Mouse (Mus musculus) kidney, embryonic 15.5 days (tissue): Measurements from ENCODE around the gene Nacc2. TPM values are rescaled to one million over a fixed set of nuclear protein-coding genes. Genes with fewer than 3 reads are reported as not detected.

Source experiments
- ATAC-seq: fragments of 200-750 bp; cut with Nextera tagmentation; replicated peaks from 2 replicates; pipeline ENCODE4 v1.8.0; 2017; ENCODE audit warnings: moderate TSS enrichment; ENCODE audit not compliant: low FRiP score
- H3K27ac ChIP-seq: fragments of 300-500 bp; sonication (generic); 2 replicates; pipeline ENCODE4 v1.5.1; 2015; ENCODE audit warnings: mild to moderate bottlenecking, inconsistent platforms
- H3K27me3 ChIP-seq: fragments of 300-500 bp; sonication (generic); 2 replicates; pipeline ENCODE4 v1.6.1; 2015; ENCODE audit warnings: inconsistent platforms
- H3K36me3 ChIP-seq: fragments of 300-500 bp; sonication (generic); 2 replicates; pipeline ENCODE4 v1.6.1; 2015; ENCODE audit warnings: inconsistent platforms
- H3K4me1 ChIP-seq: fragments of 300-500 bp; sonication (generic); 2 replicates; pipeline ENCODE4 v1.6.1; 2015; ENCODE audit warnings: inconsistent platforms
- H3K4me2 ChIP-seq: fragments of 300-500 bp; sonication (generic); 2 replicates; pipeline ENCODE4 v1.6.1; 2015; ENCODE audit warnings: moderate library complexity, mild to moderate bottlenecking, inconsistent platforms
- H3K4me3 ChIP-seq: fragments of 300-500 bp; sonication (generic); replicated peaks from 2 replicates; pipeline ENCODE4 v1.5.1; 2015; ENCODE audit warnings: mild to moderate bottlenecking, inconsistent platforms
- H3K9ac ChIP-seq: fragments of 300-500 bp; sonication (generic); 2 replicates; pipeline ENCODE4 v1.6.1; 2015; ENCODE audit warnings: mild to moderate bottlenecking, inconsistent platforms
- H3K9me3 ChIP-seq: fragments of 300-500 bp; sonication (generic); replicated peaks from 2 replicates; pipeline ENCODE4 v1.6.1; 2016; ENCODE audit warnings: inconsistent platforms
- WGBS: fragments of 180-500 bp; shearing (Covaris S2); methylation state at CpG from one replicate; pipeline ENCODE4 v1.1.7; 2015; ENCODE audit warnings: mixed read lengths; 5-methylcytosine and 5-hydroxymethylcytosine counted together
- polyA plus RNA-seq: library from polyadenylated mRNA; unstranded; fragments of >200 nt; fragmentation: Nextera tagmentation; extraction: Ambion mirVana; gene quantifications from 2 replicates; pipeline ENCODE4 v1.2.1, GENCODE M21; 2015

Nacc2 gene
- polyA plus RNA-seq, 1 experiment from 2014 or later = 10.5 TPM

DNA sequence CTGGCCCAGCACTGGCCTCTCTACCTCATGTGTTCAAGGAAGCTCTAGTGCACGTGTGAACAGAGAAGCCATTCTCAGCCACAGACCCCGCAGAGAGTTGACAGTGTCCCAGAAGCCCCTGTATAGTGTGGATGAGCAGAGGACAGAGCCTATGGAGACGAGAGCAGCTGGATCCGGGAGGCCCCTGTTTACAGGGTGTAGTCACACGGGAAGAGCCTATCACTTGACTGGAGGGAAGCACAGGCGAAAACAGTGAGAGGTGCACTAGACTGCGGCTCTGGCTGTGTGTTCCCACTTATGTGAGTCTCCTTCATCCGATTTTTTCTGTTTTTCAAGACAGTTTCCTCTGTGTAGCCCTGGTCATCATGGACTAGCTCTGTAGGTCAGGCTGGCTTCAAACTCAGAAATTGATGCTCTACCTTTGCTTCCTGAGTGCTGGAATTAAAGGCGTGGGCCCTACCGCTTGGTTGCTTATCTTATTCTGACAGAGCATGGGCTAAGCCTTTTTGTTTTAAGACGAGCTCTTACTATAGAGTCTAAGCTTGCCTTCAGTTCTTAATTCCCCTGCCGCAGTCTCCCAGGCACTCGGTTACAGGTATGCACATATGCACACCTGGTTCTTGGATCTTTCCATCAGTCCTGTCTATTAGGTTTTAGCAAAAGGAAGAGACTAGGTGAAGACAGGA is 60.1 kb downstream of the Nacc2 start:
- no peak overlapping the region for H3K9ac ChIP-seq
- WGBS = 79% methylated on average over 13 of the region's 13 CpGs
- H3K27me3 ChIP-seq = no peaks in the 10 kb centered on the region
- peaks cover 15% of the 10 kb centered on the region; the same call in 1 of the 2 replicates for H3K4me1 ChIP-seq
- no peaks in the 10 kb centered on the region for H3K9me3 ChIP-seq
- no peak overlapping the region for H3K27ac ChIP-seq
- no peak for ATAC-seq
- no peak overlapping the region for H3K4me2 ChIP-seq
- H3K36me3 ChIP-seq = no peaks in the 10 kb centered on the region
- H3K4me3 ChIP-seq = no peak overlapping the region

DNA sequence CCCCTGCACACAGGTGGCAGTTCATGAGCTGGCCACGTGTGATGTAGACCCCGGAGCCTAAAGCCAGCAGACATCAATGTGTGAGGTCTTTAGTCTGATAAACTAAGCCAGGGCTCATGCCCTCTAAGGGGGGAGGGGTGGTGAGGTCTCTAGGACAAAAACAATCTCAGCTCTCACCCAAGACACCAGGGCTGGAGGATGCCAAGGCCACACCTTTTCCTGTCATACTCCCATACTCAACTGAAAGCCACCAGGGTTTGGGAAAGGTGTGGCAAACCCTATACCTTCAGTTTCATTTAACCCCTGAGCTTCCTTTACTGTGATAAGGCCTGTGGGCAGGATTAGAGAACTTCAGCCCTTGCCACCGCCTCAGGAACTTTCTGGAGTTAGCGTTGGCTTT is 60.8 kb downstream of the Nacc2 start:
- no peak for ATAC-seq
- no peak overlapping the region for H3K27ac ChIP-seq
- no peaks in the 10 kb centered on the region for H3K36me3 ChIP-seq
- H3K9ac ChIP-seq = no peak overlapping the region
- H3K4me3 ChIP-seq = no peak overlapping the region
- no peaks in the 10 kb centered on the region for H3K27me3 ChIP-seq
- H3K4me1 ChIP-seq = peaks cover 9% of the 10 kb centered on the region; the same call in 1 of the 2 replicates
- no peaks in the 10 kb centered on the region for H3K9me3 ChIP-seq
- H3K4me2 ChIP-seq = no peak overlapping the region
- WGBS = 69% methylated on average over 4 of the region's 4 CpGs

DNA sequence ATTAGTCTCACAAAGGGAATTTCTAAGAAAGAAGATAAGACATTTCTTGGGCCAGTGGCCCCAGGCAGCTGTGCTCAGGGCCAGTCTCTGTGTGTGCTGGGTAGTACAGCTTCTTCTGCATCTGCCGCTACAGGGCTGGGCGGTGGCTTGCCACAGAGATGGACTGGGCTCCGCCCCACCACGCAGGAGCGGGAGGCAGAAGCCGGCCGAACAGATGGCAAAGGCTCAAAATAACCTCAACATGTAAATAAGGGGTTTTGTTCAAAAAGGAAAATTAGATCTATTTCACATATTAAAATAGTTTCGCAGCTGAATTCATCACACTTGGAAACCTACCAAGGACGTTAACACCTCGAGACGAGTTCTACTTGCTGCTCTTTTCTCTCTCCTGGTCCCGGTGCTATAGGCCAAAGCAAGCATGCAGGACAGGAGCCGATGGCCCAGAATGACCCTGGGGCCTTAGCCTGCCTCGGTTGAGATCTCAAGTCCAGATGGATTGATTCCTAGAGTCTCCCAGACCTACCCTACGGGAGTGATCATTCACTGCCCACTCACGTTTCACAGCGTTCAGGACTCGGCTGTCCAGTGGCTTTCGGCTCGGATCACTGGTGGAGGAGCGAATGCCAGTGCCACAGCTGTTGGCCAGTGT is 61.9 kb downstream of the Nacc2 start:
- no peaks in the 10 kb centered on the region for H3K36me3 ChIP-seq
- no peak overlapping the region for H3K4me2 ChIP-seq
- H3K9ac ChIP-seq = no peak overlapping the region
- H3K4me1 ChIP-seq = peaks cover 12% of the 10 kb centered on the region
- WGBS = 49% methylated on average over 21 of the region's 21 CpGs
- no peaks in the 10 kb centered on the region for H3K27me3 ChIP-seq
- no peak for ATAC-seq
- H3K9me3 ChIP-seq = no peaks in the 10 kb centered on the region
- H3K4me3 ChIP-seq = no peak overlapping the region
- no peak overlapping the region for H3K27ac ChIP-seq

DNA sequence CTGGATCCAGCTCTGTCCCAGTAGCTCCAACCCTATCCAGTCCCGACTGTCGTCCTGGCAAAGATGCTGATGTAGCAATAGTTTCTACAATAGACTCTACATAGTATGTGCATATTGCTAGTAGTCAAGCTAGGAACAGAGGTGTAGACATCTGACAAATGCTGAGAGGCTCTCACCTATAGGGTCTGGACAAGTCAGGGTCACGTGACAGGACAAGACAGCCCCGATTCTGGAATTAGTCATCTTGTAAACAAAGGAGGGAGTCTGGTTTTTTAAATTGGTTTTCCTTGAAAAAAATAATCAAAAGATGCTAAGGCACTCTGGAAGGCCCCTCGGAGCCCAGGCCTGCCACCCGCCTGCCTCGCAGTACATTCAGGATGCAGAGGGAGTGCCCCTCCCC is 66.0 kb downstream of the Nacc2 start:
- Histone ChIP-seq H3K4me1 (peaks cover 32% of the 10 kb centered on the region), H3K27me3 (no peaks in the 10 kb centered on the region), H3K4me2 (no peak overlapping the region), H3K36me3 (no peaks in the 10 kb centered on the region), H3K27ac (no peak overlapping the region), H3K9ac (no peak overlapping the region), H3K4me3 (no peak overlapping the region), H3K9me3 (no peaks in the 10 kb centered on the region)
- 86% methylated on average over 7 of the region's 7 CpGs for WGBS
- no peak for ATAC-seq

DNA sequence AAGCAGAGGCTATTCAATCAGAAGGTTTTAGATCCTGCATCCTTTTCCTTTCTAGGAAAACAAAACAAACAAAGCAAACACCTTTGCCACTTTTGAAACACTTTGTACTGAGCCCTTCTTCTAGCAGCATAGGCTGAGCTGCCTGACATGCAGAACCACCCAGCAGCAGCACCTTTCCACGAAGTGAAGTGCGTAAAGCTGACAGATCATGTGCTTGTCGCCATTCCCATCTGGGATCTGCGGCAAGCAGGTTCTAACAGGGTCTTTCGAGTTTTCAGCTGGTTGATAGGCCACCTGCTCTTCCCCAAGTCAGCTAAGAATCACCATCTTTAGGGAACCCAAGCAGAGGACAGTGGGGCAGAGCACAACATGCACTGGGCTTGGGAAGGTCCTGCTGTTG is 66.8 kb downstream of the Nacc2 start:
- H3K27me3 ChIP-seq = no peaks in the 10 kb centered on the region
- H3K4me1 ChIP-seq = peaks cover 31% of the 10 kb centered on the region
- no peak overlapping the region for H3K27ac ChIP-seq
- no peak overlapping the region for H3K9ac ChIP-seq
- WGBS = 49% methylated on average over 5 of the region's 5 CpGs
- no peak for ATAC-seq
- H3K4me3 ChIP-seq = no peak overlapping the region
- H3K36me3 ChIP-seq = no peaks in the 10 kb centered on the region
- H3K4me2 ChIP-seq = no peak overlapping the region
- H3K9me3 ChIP-seq = no peaks in the 10 kb centered on the region

DNA sequence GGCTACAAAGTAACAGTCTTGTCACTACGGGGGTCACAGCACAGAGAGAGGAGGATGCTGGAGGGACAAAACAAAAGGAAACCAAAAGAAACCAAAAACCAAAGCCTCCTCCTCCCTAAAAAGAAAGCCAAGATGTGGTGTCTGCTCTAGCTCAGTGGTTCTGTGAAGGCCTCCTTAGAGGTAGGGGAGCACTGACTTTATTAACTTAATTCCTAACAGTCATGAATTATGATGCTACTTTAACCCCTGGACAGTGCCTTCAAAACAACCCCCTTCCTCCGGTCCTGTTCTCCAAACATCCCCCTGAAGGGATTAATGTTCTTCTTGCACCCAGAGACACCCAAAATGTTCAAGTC is 67.3 kb downstream of the Nacc2 start:
- peak; percentile 44; the same call in 1 of the 2 replicates for ATAC-seq
- Histone ChIP-seq H3K9me3 (no peaks in the 10 kb centered on the region), H3K4me1 (peaks cover 26% of the 10 kb centered on the region), H3K4me3 (no peak overlapping the region), H3K27ac (peak overlapping the region; percentile 46), H3K4me2 (no peak overlapping the region), H3K27me3 (no peaks in the 10 kb centered on the region), H3K36me3 (no peaks in the 10 kb centered on the region), H3K9ac (no peak overlapping the region)
- 20% methylated on average over 2 of the region's 2 CpGs for WGBS

DNA sequence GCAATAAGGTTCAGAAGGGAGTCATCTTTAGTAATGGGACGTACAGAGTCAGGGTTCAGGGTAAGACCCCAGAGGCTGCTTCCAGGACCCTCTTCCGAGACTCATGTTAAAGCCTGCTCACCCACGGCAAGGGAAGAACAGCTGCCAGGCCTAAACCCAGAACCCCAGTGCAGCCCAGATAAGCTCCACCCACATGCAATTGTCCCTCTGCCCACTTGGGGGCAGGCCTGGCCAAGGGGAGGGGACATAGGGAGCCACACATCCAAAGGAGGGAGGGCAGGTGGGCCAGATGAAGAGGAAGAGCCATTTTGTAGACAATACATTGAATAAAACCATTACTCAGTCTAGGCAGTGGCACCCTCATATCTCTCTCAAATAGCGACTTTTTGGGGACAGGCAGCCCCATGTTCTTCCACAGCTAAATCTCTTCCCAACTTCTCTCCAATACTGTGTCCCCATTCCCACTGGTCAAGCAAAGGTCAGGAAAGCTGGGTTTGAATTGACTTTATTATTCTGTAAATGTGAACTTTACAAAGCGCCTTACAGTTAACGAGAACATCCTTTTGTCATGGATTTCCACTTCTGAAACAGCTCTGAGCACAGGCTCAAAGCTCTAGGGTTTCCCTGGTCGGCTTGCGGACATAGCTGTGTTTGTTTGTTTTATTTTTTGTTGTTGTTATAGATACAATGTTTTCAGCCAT is 67.8 kb downstream of the Nacc2 start:
- no peak overlapping the region for H3K4me2 ChIP-seq
- WGBS = 30% methylated on average over 8 of the region's 8 CpGs
- H3K27ac ChIP-seq = peak overlapping the region; percentile 46
- H3K4me1 ChIP-seq = peaks cover 26% of the 10 kb centered on the region
- H3K36me3 ChIP-seq = no peaks in the 10 kb centered on the region
- H3K9me3 ChIP-seq = no peaks in the 10 kb centered on the region
- no peak overlapping the region for H3K9ac ChIP-seq
- ATAC-seq = peak; percentile 61; the same call in 1 of the 2 replicates
- no peaks in the 10 kb centered on the region for H3K27me3 ChIP-seq
- H3K4me3 ChIP-seq = no peak overlapping the region

DNA sequence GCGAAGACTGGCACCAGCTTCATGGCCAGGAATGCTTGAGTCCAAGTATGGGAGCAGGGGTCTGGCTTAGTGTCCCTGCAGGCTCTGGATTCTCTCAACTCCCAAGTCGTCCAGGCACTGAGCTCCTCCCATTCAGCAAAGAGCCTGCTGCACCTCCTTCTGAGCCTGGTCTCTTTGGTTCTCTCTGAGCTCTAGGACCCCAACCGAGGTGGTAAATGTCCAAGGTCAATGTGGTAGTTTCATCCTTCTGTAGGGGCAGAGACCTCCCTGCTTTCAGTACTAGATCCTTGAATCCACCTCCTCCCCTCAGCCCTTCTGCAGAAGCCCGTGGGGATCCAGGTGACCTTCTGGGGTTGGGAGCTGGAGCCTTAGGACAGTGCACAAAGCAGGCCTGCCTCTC is 70.2 kb downstream of the Nacc2 start:
- 25% methylated on average over 4 of the region's 4 CpGs for WGBS
- no peaks in the 10 kb centered on the region for H3K36me3 ChIP-seq
- H3K4me3 ChIP-seq = no peak overlapping the region
- H3K4me1 ChIP-seq = peaks cover 26% of the 10 kb centered on the region
- H3K9me3 ChIP-seq = no peaks in the 10 kb centered on the region
- no peak overlapping the region for H3K9ac ChIP-seq
- ATAC-seq = no peak
- 0 out of 2 replicates have a peak overlapping the region, but pooled peaks have one; percentile 6 for H3K27ac ChIP-seq
- no peaks in the 10 kb centered on the region for H3K27me3 ChIP-seq
- no peak overlapping the region for H3K4me2 ChIP-seq

DNA sequence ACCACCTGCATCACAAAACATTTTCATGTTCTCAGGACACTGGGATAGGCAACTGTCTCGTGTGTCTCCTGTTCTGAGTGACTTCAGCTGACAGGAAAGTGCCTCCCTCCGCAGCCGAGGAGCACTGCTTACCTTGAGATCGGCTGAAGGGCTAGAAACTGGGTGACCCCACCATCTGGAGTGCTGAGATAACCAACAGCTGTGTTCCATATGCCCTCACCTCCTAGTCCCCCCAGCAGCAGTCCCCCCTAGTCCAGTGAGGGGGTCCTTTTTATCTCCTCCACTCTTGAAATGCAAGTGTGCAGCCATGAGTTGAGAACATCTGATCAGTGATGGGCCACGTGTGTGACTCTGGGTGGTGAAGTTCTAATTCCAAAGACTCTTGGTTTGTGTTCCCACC is 74.2 kb downstream of the Nacc2 start:
- WGBS = 44% methylated on average over 5 of the region's 5 CpGs
- no peaks in the 10 kb centered on the region for H3K36me3 ChIP-seq

DNA sequence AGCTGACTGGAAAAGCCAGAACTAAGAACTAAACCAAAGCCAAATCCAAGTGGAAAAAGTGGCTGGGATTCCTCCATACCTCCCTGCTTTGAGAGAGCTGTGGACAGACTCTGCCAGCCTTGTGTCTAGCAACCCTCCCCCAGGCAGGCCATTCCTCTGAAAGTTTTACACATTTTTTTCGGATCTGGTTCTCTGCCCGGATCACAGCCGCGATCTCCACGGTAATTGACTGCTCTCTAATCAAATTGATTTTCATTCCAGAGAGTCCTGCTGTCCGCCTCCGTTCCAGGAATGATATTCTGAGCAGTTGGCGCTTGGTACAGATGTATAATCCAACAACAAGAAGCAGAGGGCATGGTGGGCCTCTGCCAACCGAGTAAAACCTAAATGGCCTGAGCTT is 78.8 kb downstream of the Nacc2 start:
- 77% methylated on average over 9 of the region's 9 CpGs for WGBS

More for the DNA sequence above, 74.2 kb downstream of the Nacc2 start:
- Histone ChIP-seq H3K4me2 (no peak overlapping the region), H3K4me1 (peaks cover 6% of the 10 kb centered on the region; the same call in 1 of the 2 replicates), H3K9ac (no peak overlapping the region), H3K27ac (no peak overlapping the region), H3K4me3 (no peak overlapping the region), H3K27me3 (no peaks in the 10 kb centered on the region), H3K9me3 (no peaks in the 10 kb centered on the region)
- ATAC-seq = no peak

DNA sequence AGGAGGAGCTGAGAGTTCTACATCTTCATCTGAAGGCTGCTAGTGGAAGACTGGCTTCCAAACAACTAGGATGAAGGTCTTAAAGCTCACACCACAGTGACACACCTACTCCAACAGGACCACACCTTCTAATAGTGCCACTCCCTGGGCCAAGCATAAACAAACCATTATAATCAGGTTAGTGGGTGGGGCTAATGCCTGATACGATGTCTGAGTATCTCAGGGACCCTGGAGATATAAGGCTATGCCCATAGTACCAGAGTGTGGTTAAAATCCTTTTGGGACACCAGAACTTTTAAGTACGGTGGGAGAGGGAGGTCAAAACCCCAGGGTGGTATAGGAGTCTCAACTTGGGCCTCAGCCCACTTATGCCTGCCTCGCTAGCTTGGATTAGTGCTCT is 80.4 kb downstream of the Nacc2 start:
- H3K9ac ChIP-seq = no peak overlapping the region
- H3K4me1 ChIP-seq = peaks cover 19% of the 10 kb centered on the region
- H3K27me3 ChIP-seq = no peaks in the 10 kb centered on the region
- H3K36me3 ChIP-seq = no peaks in the 10 kb centered on the region
- ATAC-seq = no peak
- WGBS = 87% methylated on average over 3 of the region's 3 CpGs
- H3K27ac ChIP-seq = no peak overlapping the region
- H3K4me2 ChIP-seq = no peak overlapping the region
- no peak overlapping the region for H3K4me3 ChIP-seq
- H3K9me3 ChIP-seq = no peaks in the 10 kb centered on the region

More for the DNA sequence above, 78.8 kb downstream of the Nacc2 start:
- H3K36me3 ChIP-seq = no peaks in the 10 kb centered on the region
- peaks cover 19% of the 10 kb centered on the region for H3K4me1 ChIP-seq
- H3K9me3 ChIP-seq = no peaks in the 10 kb centered on the region
- H3K27ac ChIP-seq = no peak overlapping the region
- no peak overlapping the region for H3K4me3 ChIP-seq
- no peak overlapping the region for H3K4me2 ChIP-seq
- no peak for ATAC-seq
- no peak overlapping the region for H3K9ac ChIP-seq
- H3K27me3 ChIP-seq = no peaks in the 10 kb centered on the region

DNA sequence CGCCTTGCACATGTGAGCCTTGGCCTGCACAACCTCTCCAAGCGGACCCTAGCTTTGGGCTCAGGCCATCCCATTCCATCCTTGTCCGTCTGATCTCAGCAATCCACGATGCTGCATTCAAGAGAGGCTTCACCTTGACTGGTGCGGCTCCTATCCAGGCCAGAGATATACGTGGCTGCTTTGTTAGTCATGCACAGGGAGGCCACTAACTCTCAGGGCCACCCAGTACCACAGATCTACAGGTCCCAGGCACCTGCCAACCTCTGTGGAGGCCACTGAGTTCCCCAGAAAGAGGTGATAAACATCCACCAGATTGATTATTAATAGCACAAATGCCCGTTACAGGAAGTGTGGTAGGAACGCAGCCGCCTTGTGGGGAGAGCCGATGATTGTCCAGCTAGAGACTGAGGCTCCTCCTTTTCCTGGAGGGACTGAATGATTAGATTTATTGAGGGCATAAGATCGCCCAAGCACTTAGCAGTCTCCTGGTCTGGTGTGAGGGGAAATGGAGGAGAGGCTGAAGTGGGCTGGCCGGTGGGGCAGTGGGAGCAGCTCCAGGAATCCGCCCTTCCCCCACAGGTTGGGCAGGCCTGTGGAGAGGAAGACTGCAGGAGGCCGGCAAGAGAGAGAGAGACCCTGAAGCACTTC is 81.7 kb downstream of the Nacc2 start:
- Histone ChIP-seq H3K4me2 (peak overlapping the region; percentile 36), H3K36me3 (no peaks in the 10 kb centered on the region), H3K9me3 (no peaks in the 10 kb centered on the region), H3K27me3 (no peaks in the 10 kb centered on the region), H3K4me3 (no peak overlapping the region), H3K9ac (peak overlapping the region; percentile 6; the same call in 1 of the 2 replicates), H3K4me1 (peaks cover 26% of the 10 kb centered on the region), H3K27ac (peak overlapping the region; percentile 80)
- 31% methylated on average over 14 of the region's 14 CpGs for WGBS
- ATAC-seq = peak; percentile 82
